Mouse (Mus musculus) CD4-positive, CD25-positive, alpha-beta regulatory T cell, adult 4 months (primary cell): ENCODE measurements at regions not wholly inside any gene's neighbourhood (a gene's known extent, or its start where the extent isn't known, plus 50 kb on each side); places are given as distances from the start of the nearest gene placed in this dataset.

ENCODE experiments used
- ATAC-seq: one replicate; pipeline ENCODE4 v1.8.0; 2017

GRCm38 (mm10) chr14:102615588-102616309, 366.7 kb downstream of the Kctd12 start:
- no peak for ATAC-seq

GRCm38 (mm10) chr14:102606055-102606454, 376.4 kb downstream of the Kctd12 start:
- no peak for ATAC-seq

GRCm38 (mm10) chr14:102594850-102595249, 387.6 kb downstream of the Kctd12 start:
- ATAC-seq = no peak

GRCm38 (mm10) chr14:102553781-102554180, 428.7 kb downstream of the Kctd12 start:
- ATAC-seq = no peak

- no peak for ATAC-seq
Observed at GRCm38 (mm10) chr14:102552598-102552997, 429.8 kb downstream of the Kctd12 start.

- no peak for ATAC-seq
Observed at GRCm38 (mm10) chr14:102524894-102525577, 457.4 kb downstream of the Kctd12 start.

GRCm38 (mm10) chr14:102516765-102517164, 465.7 kb downstream of the Kctd12 start:
- no peak for ATAC-seq

GRCm38 (mm10) chr14:102514527-102514926, 467.9 kb downstream of the Kctd12 start:
- ATAC-seq = no peak

GRCm38 (mm10) chr14:102512651-102513050, 469.8 kb downstream of the Kctd12 start:
- no peak for ATAC-seq

- no peak for ATAC-seq
Observed at GRCm38 (mm10) chr14:102511691-102512383, 470.6 kb downstream of the Kctd12 start.

- no peak for ATAC-seq
Observed at GRCm38 (mm10) chr14:102510387-102510786, 472.1 kb downstream of the Kctd12 start.

GRCm38 (mm10) chr14:102505696-102506321, 476.6 kb downstream of the Kctd12 start:
- no peak for ATAC-seq

- ATAC-seq = no peak
Observed at GRCm38 (mm10) chr14:102497179-102497578, 485.3 kb downstream of the Kctd12 start.

GRCm38 (mm10) chr14:102492376-102492775, 490.1 kb downstream of the Kctd12 start:
- no peak for ATAC-seq

- no peak for ATAC-seq
Observed at GRCm38 (mm10) chr14:102491205-102491604, 491.2 kb downstream of the Kctd12 start.

- no peak for ATAC-seq
Observed at GRCm38 (mm10) chr14:102477162-102477561, 505.3 kb downstream of the Kctd12 start.

- ATAC-seq = no peak
Observed at GRCm38 (mm10) chr14:102469326-102469725, 513.1 kb downstream of the Kctd12 start.

- ATAC-seq = no peak
Observed at GRCm38 (mm10) chr14:102461001-102461400, 521.4 kb downstream of the Kctd12 start.

GRCm38 (mm10) chr14:102439738-102440137, 542.7 kb downstream of the Kctd12 start:
- no peak for ATAC-seq

- no peak for ATAC-seq
Observed at GRCm38 (mm10) chr14:102403397-102404115, 578.9 kb downstream of the Kctd12 start.

- no peak for ATAC-seq
Observed at GRCm38 (mm10) chr14:102402061-102402689, 580.3 kb downstream of the Kctd12 start.
